Mouse (Mus musculus): ENCODE results near the gene Rnf224. TPM values are rescaled to one million over a fixed set of nuclear protein-coding genes. Genes with fewer than 3 reads are reported as not detected.
A peak's percentile ranks its signal among the peaks of the same experiment; 100 is the strongest.

The Rnf224 gene
- not detected in 2 replicates for polyA plus RNA-seq (2012)

- peaks cover 36% of the 10 kb centered on the region for H3K4me1 ChIP-seq (ENCODE audit: control insufficient read depth)
- TF ChIP-seq TAL1 (IDR thresholded peaks at IDR 0.05; ENCODE audit: low read length) = no peak
- no peak for TF ChIP-seq GATA1 (IDR thresholded peaks at IDR 0.05; ENCODE audit: low read length)
- peaks cover 22% of the 10 kb centered on the region for H3K27me3 ChIP-seq (ENCODE audit: control insufficient read depth)
- no peaks in the 10 kb centered on the region for H3K9me3 ChIP-seq (ENCODE audit: control insufficient read depth, low read length)
- H3K4me3 ChIP-seq (replicated peaks) = no peak within 1 kb of the TSS
- no peaks in the 10 kb centered on the region for H3K36me3 ChIP-seq (ENCODE audit: control insufficient read depth)
Measured at GRCm38 (mm10) chr2:25236614-25237013, at the start of gene Rnf224. Gene Rnf224, minus strand, starts transcription at chr2:25236787.

DNA sequence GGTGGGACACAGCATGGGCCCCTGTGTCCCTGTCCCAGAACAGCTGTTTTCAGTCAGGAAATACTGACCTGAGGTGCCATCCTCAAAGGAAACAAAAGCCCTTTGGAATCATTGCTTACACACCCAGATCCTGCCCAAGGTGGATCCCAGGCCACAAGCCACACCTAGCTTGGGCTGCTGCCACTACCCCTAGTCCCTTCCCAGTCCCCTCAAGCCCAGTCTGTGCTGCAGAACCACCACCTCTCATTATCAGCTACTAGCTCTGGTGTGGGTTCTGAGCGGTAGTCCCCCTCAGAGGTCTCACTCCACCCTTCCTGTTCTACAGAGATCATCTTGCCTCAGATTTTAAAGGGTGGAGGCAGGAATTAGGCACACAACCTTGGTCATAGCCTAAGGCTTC, 49.7 kb upstream of the Rnf224 start:
- peaks cover 3% of the 10 kb centered on the region; the same call in 1 of the 2 replicates for H3K9me3 ChIP-seq (ENCODE audit: control insufficient read depth, low read length)
- TF ChIP-seq GATA1 (IDR thresholded peaks at IDR 0.05; ENCODE audit: low read length) (no peak), TAL1 (IDR thresholded peaks at IDR 0.05; ENCODE audit: low read length) (no peak)
- peaks cover 19% of the 10 kb centered on the region for H3K4me1 ChIP-seq (ENCODE audit: control insufficient read depth)
- peaks cover 35% of the 10 kb centered on the region for H3K27me3 ChIP-seq (ENCODE audit: control insufficient read depth)
- H3K36me3 ChIP-seq (ENCODE audit: control insufficient read depth) = peaks cover 47% of the 10 kb centered on the region
- no peak overlapping the region for H3K4me3 ChIP-seq (replicated peaks)

- H3K36me3 ChIP-seq (ENCODE audit: control insufficient read depth) = peaks cover 55% of the 10 kb centered on the region
- peaks cover 2% of the 10 kb centered on the region; the same call in 1 of the 2 replicates for H3K9me3 ChIP-seq (ENCODE audit: control insufficient read depth, low read length)
- H3K27me3 ChIP-seq (ENCODE audit: control insufficient read depth) = peaks cover 27% of the 10 kb centered on the region
- TF ChIP-seq TAL1 (IDR thresholded peaks at IDR 0.05; ENCODE audit: low read length) (no peak), GATA1 (IDR thresholded peaks at IDR 0.05; ENCODE audit: low read length) (no peak)
- peaks cover 19% of the 10 kb centered on the region for H3K4me1 ChIP-seq (ENCODE audit: control insufficient read depth)
- H3K4me3 ChIP-seq (replicated peaks) = no peak overlapping the region
Measured at GRCm38 (mm10) chr2:25285551-25285950, 49.0 kb upstream of the Rnf224 start.

- TF ChIP-seq GATA1 (IDR thresholded peaks at IDR 0.05; ENCODE audit: low read length) (no peak), TAL1 (IDR thresholded peaks at IDR 0.05; ENCODE audit: low read length) (no peak)
- Histone ChIP-seq H3K4me3 (replicated peaks) (no peak overlapping the region), H3K36me3 (ENCODE audit: control insufficient read depth) (peaks cover 96% of the 10 kb centered on the region)
Measured at GRCm38 (mm10) chr2:25278928-25279882, 42.6 kb upstream of the Rnf224 start.

GRCm38 (mm10) chr2:25273010-25273409, 36.4 kb upstream of the Rnf224 start:
- Histone ChIP-seq H3K36me3 (ENCODE audit: control insufficient read depth) (peaks cover 86% of the 10 kb centered on the region), H3K9me3 (ENCODE audit: control insufficient read depth, low read length) (no peaks in the 10 kb centered on the region), H3K4me3 (replicated peaks) (peak overlapping the region; percentile 84), H3K4me1 (ENCODE audit: control insufficient read depth) (peaks cover 53% of the 10 kb centered on the region), H3K27me3 (ENCODE audit: control insufficient read depth) (no peaks in the 10 kb centered on the region)
- TF ChIP-seq GATA1 (IDR thresholded peaks at IDR 0.05; ENCODE audit: low read length) (no peak), TAL1 (IDR thresholded peaks at IDR 0.05; ENCODE audit: low read length) (no peak)

More at GRCm38 (mm10) chr2:25278928-25279882, 42.6 kb upstream of the Rnf224 start:
- Histone ChIP-seq H3K27me3 (ENCODE audit: control insufficient read depth) (no peaks in the 10 kb centered on the region), H3K9me3 (ENCODE audit: control insufficient read depth, low read length) (no peaks in the 10 kb centered on the region), H3K4me1 (ENCODE audit: control insufficient read depth) (peaks cover 3% of the 10 kb centered on the region)

DNA sequence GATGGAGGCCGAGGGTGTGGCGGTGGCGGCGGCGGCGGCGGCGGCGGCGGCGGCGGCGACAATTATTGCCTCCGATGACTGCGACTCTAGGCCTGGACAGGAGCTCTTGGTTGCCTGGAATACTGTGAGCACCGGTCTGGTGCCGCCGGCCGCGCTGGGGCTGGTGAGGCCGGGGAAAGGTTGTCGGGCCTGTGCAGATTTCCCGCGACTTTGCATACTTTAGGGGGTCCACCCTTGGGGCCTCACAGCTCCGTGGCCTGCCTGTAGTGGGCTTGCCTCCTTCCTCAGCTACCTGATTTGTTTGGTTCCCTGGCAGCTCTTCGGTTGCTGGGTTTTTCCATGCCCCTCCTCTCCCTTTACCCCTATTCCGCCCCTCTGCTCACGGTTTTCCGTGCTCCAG, 35.9 kb upstream of the Rnf224 start:
- Histone ChIP-seq H3K4me1 (ENCODE audit: control insufficient read depth) (peaks cover 58% of the 10 kb centered on the region), H3K9me3 (ENCODE audit: control insufficient read depth, low read length) (no peaks in the 10 kb centered on the region), H3K27me3 (ENCODE audit: control insufficient read depth) (no peaks in the 10 kb centered on the region), H3K4me3 (replicated peaks) (peak overlapping the region; percentile 84), H3K36me3 (ENCODE audit: control insufficient read depth) (peaks cover 86% of the 10 kb centered on the region)
- TF ChIP-seq TAL1 (IDR thresholded peaks at IDR 0.05; ENCODE audit: low read length) = no peak
- TF ChIP-seq GATA1 (IDR thresholded peaks at IDR 0.05; ENCODE audit: low read length) = no peak

GRCm38 (mm10) chr2:25271827-25272511, 35.4 kb upstream of the Rnf224 start, which contains the start of the genes Ssna1 and Anapc2:
Gene Ssna1, minus strand, starts transcription at chr2:25272438.
Gene Anapc2, plus strand, starts transcription at chr2:25272478.
- TF ChIP-seq TAL1 (IDR thresholded peaks at IDR 0.05; ENCODE audit: low read length) (no peak), GATA1 (IDR thresholded peaks at IDR 0.05; ENCODE audit: low read length) (no peak)
- H3K27me3 ChIP-seq (ENCODE audit: control insufficient read depth) = no peaks in the 10 kb centered on the region
- peak within 1 kb of the TSS; percentile 84 for H3K4me3 ChIP-seq (replicated peaks)
- H3K4me1 ChIP-seq (ENCODE audit: control insufficient read depth) = peaks cover 63% of the 10 kb centered on the region
- H3K36me3 ChIP-seq (ENCODE audit: control insufficient read depth) = peaks cover 86% of the 10 kb centered on the region
- no peaks in the 10 kb centered on the region for H3K9me3 ChIP-seq (ENCODE audit: control insufficient read depth, low read length)

GRCm38 (mm10) chr2:25267746-25268309, 31.2 kb upstream of the Rnf224 start:
- TF ChIP-seq GATA1 (IDR thresholded peaks at IDR 0.05; ENCODE audit: low read length) (no peak), TAL1 (IDR thresholded peaks at IDR 0.05; ENCODE audit: low read length) (no peak)
- Histone ChIP-seq H3K4me1 (ENCODE audit: control insufficient read depth) (peaks cover 89% of the 10 kb centered on the region), H3K9me3 (ENCODE audit: control insufficient read depth, low read length) (no peaks in the 10 kb centered on the region), H3K4me3 (replicated peaks) (no peak overlapping the region), H3K27me3 (ENCODE audit: control insufficient read depth) (no peaks in the 10 kb centered on the region), H3K36me3 (ENCODE audit: control insufficient read depth) (peaks cover 52% of the 10 kb centered on the region)

Data from erythroblast, embryonic 14.5 days (primary cell).